Mouse (Mus musculus) gonadal fat pad, adult 2 months (tissue): ENCODE measurements at regions not wholly inside any gene's neighbourhood (a gene's known extent, or its start where the extent isn't known, plus 50 kb on each side); places are given as distances from the start of the nearest gene placed in this dataset.

ENCODE experiments used
- DNase-seq: peaks from one replicate; pipeline ENCODE4 v3.0.0-alpha.2; 2012; ENCODE audit warnings: low read depth

- DNase-seq = peak; percentile 74
Measured at GRCm38 (mm10) chr6:84514623-84515022, 79.1 kb downstream of the Cyp26b1 start.

DNA sequence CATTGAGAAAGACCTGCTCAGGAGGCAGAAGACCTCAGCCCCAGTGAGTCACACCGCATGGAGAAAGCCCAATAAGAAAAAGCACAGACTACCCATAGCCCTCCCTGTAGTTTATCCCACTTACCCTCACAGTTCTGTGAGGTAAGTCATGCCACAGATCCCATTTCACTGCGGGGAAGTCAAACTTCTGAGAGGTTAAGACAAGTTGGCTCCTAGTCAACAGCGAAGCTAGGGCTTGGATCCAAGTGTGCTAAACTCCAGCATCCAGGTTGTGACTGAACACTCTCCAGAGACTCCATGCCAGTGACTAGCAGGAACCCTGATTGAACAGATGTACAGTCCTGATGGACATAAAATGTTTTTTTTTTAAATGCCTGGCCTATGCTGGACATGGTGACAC is 85.1 kb downstream of the Cyp26b1 start:
- no peak for DNase-seq

DNA sequence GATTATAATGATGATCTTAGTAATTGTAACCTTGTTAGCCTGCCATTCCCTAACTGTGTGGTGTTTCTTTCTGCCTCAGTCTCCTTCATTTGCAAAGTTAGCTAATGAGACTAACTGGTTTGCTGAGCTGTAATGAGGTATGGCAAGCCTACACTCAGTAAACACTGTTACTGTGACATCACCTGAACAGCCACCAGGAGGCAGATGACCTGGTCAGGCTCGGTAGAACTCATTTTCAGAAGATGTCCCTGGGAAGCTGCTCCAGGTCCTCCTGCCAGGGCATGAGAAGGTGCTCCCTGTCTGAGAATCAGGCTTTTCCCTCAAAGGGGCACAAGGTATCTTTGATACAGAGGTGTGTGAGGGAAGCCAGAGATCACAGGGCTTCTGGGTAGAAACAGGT is 87.0 kb downstream of the Cyp26b1 start:
- no peak for DNase-seq

DNA sequence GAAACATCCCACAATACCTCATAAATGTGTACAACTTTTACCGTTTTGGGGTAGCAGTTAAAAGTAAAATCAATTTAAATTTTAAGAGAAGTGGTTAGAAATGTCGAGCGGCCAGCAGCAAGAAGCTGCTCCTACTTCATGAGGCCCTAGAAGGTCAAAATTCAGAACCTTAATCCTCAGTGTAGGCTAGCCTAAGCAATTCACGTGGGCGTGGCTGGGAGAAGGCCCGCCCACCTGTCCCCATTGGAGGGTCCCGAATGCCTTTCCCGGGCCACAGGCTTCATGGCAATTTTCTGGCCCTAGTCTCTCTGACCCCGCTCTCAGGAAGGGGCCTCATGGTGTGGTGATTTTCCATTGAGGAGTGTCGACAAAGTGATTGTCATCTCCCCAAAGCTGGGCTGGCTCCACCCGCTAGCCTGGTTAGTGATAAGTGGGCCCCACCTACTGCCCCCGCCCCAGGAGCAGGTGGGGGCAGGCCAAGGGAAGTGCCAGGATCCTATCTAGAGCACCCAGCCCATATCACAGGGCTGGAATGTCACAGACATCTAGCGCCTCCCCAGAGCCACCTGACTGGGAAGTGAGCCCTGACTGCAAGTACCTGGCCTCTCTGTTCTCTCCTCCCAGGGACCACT is 93.3 kb downstream of the Cyp26b1 start:
- no peak for DNase-seq

GRCm38 (mm10) chr6:84498076-84498475 is 95.6 kb downstream of the Cyp26b1 start:
- no peak for DNase-seq

GRCm38 (mm10) chr6:84493676-84494075 is 100.0 kb downstream of the Cyp26b1 start:
- DNase-seq = no peak

DNA sequence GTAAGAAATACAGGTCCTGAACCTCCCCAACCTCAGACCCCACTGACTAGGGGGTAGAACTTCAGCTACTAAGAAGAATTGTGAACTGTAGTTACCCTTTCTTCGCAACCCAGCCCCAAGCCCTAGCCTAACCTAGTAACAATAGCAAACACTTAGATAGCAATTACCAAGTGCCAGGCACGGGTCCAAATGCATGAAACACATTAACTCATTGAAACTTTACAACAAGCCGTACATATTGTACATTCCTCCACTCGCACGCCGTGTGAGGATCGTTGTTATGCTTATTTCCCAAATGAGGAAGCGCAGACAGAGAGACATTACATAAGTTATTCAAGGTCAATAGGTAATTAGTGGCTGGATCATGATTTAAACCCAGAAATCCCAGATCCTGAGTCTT is 100.5 kb downstream of the Cyp26b1 start:
- DNase-seq = no peak

DNA sequence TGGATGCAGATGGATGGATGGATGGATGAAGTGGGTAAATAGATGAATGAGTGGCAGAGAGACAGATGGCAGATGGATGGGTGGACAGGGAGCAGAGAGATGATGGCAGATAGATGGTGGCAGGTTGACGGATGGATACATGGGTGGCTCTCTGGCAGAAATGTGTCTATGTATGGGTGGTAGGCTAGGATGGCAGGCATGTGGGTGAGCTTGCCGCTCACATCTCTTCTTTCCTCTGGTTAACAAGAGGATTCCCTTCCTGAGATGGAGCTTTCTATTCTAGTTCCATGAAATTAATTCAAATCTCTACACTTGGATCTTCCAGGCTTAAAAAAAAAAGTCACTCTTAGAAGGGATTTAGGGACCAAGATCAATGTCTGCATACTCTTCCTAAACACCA is 101.1 kb downstream of the Cyp26b1 start:
- no peak for DNase-seq

DNA sequence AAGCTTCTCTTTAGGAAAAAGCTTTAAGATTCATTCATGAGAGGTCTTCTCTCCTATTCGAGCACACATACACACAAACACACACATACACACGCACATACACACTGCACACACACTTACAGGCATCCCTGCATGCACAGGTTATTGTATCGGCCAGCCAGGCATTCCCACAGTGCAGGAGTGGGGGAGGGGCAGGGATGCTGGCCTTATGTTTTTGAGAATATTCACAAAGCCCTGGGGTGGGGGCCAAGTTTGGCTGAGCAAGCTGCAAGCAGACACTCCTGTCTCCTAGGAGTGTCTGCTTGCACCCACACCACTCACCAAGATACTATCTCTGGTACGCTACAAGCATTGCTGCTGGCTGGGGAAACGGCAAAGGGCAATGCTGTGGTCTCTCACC is 102.6 kb downstream of the Cyp26b1 start:
- no peak for DNase-seq

DNA sequence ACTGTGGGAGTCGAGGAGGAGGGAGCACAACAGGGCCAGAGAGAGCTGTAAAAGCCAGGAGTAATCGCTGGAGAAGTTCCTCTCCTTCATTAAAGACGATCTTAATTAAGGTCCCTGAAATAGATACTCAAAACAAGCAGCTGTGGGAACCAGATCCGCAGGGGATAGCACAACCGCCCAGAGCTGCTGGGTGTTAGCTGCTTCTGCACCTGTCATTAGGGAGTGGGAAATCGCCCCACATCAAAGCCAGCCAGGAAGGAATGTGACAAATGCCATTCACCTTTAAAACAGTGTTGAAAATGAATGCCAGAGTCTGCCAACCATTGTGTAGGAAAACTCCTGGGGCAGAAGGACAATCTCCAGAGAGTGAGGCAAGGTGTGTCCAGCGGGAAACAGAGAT is 112.5 kb downstream of the Cyp26b1 start:
- DNase-seq = no peak

DNA sequence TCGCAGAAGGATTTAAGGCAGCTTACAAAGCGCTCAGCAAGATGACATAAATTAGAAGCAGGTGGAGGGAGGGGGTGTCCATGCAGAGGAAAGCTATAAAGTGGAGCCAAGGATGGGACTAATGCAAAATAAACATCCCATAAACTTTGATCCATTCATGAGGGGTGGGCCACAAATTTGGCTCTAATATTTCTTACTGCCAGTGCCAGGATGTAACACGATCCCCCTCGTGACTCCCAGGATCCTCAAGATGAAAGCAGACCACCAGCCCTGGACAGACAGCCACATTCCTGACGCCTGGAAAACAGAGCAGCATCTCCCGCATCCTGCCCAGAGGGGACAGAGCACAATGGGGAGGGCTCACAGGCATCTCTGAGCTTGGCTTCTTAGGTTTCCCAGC is 116.6 kb downstream of the Cyp26b1 start:
- DNase-seq = no peak

DNA sequence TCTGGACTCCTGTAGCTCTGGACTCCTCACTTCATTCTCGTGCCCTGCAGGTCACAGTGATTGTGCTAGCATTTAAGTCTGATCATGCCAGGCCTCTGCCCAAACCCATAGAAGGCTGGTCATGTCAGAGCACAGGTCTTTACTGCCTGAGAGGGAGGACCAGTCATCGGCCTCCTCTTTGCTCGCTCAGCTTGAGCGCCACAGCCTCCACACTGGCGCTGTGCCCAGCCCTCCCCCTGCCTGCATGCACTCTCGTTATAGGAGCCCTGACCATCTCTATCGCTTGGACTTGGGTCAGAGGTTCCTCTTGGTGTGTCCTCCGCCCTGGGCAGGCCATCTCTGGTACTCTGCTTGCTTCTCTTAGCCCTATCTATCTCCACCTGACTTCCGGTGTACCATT is 117.2 kb downstream of the Cyp26b1 start:
- no peak for DNase-seq

DNA sequence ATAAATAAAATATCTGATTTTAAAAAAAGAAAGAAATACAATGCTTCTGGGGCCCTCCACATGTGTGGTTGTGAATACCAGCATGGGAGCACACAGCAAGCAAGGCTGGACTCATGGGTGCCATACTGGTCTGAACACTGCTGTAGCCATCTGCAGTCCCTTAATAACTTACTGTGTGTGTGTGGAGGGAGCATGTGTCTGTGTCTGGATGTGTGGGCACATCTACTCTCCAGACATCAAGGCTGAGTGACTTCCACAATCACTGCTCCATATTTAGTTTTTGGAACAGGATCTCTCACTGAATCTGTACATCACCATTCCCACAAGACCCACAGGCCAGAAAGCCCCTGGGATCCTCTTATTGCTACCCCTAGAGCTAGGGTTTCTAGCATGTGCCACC is 118.9 kb downstream of the Cyp26b1 start:
- no peak for DNase-seq

DNA sequence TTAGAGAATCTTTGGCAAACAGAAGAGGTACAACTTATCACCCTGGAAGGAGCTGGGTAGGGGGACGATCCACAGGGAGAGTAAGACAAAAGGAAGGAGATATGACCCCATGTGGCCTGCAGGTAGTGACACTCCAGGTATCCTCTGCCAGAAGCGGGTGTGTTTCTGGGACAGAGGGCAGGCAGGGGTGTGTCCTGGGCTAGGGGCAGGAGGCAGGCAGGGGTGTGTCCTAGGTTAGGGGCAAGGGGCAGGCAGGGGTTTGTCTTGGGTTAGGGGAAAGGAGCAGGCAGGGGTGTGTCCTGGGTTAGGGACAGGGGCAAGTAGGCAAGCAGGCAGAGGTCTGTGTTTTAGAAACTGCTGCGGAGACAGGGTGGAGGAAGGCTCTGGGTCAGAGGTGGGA is 120.5 kb downstream of the Cyp26b1 start:
- no peak for DNase-seq

DNA sequence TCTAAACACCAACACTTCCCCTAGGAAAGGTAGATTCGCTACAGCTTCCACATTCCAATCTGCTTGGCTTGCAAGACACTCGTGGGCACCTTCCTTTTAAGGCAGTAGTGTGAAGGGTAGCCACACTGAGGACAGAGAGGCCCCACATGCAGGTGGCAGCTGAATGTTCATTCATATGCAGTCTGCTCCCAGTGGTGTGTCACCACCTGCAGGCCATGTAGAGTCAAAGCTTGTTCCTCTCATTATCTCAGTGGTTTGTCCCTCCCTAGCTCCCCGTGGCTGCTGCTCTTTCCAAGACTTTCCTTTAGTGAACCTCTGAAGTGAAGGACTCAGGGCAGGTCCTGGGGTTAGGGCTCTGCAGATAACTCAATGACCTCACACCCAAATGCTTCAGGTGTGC is 121.4 kb downstream of the Cyp26b1 start:
- no peak for DNase-seq

GRCm38 (mm10) chr6:84467319-84467718 is 126.4 kb downstream of the Cyp26b1 start:
- no peak for DNase-seq

DNA sequence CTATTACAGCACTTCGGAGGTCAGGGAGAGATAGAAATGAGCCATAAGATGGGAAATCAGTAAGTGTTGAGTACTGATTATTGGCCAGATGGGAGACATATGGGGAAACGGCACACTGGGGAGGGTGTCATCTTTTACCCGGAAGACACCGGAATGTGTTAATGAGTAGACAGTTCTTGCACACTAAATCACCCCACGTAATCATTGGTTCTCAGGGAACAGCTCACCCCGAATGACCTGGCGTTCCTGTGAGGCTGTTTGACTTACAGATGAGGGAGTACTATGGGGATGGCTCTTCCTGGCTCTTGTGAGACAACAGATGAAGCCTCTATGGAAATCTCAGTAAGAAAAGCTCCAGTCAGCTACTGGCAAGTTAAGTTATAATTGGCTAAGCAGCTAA is 127.5 kb downstream of the Cyp26b1 start:
- no peak for DNase-seq

GRCm38 (mm10) chr6:84465596-84465995 is 128.1 kb downstream of the Cyp26b1 start:
- no peak for DNase-seq

- DNase-seq = peak; percentile 47
Measured at GRCm38 (mm10) chr6:84463592-84464367, 129.9 kb downstream of the Cyp26b1 start.

DNA sequence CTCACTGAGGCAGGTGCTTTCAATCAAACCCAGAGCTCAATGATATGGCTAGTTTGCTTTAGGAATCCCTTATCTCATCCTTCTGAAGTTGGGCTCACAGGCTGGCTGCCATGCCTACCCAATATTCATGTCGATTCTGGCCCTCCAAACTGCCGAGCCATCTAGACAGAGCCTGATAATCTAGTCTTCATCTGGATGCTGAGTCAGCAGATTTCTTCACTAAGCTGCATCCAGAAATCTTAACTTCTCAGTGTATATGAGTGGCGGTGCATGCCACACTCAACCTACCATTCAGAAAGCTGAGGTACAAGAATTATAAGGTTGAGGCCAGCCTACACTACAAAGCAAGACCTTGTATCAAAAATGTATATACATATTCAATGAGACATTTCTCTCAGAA is 136.9 kb downstream of the Cyp26b1 start:
- no peak for DNase-seq

DNA sequence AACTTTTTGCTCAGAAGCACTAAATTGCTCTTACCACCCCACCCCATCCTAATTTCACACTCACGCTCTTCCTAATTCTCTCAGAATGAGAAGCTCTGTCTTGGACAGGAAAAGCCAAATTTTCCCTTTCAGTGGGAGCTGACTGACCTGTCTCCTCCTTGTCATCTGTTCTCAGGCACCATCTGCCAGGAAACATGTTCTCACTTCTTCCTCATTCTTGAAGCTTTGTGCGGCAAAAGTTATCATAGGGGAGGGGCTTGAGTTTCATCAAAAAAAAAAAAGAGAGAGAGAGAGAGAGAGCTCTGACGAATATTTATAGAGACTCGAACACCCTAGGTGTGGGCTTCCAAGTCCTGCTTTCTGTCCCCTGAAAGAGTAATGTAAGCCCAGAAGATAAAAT is 148.6 kb downstream of the Cyp26b1 start:
- no peak for DNase-seq

- DNase-seq = no peak
Measured at GRCm38 (mm10) chr6:84442667-84443066, 151.0 kb downstream of the Cyp26b1 start.

DNA sequence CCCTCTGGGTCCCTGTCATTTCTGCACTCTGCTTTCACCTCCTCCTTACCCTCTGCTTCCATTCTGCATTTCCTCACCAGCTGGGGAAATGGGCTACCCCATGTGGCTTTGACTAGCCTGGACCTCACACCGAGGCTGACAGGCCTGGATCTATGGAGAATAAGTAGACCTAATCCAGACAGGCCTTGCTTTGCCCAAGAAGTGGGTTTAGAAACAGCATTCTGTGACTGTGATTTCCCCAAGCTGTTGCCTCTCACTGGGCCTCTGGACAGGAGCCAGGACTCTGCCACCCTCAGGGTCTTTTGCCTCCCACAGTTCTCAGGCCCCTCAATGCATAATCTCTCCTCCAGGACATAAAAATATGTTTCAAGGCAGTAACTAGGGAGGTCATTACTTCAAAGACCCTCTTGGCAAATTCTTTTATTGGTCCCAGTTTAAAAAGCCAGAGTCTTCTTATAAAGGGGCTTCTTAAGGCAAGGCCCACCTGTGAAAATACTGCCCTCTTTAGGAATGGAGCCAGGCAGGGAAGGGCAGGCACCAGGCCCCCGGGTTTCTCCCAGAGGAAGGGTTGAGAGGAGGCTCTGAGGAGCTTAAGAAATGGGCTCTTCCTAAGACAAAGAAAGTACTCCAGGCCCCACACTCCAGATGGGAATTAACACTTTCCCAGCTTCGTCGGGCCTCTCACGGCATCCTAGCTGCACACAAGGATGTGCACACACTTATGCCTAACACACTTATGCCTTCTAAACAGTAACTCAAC is 151.8 kb downstream of the Cyp26b1 start:
- no peak for DNase-seq
